Mouse (Mus musculus) megakaryocyte, embryonic 14.5 days (primary cell): ENCODE measurements around the gene Gast. TPM values are rescaled to one million over a fixed set of nuclear protein-coding genes. Genes with fewer than 3 reads are reported as not detected.

Experiments
- H3K27me3 ChIP-seq: replicated peaks from 2 replicates; pipeline ENCODE3; 2012; ENCODE audit warnings: inconsistent platforms
- H3K36me3 ChIP-seq: replicated peaks from 2 replicates; pipeline ENCODE3; 2012; ENCODE audit warnings: low read length, inconsistent platforms, mixed read lengths
- H3K4me1 ChIP-seq: 2 replicates; pipeline ENCODE4 v1.6.1; 2012; ENCODE audit warnings: inconsistent platforms
- H3K4me3 ChIP-seq: replicated peaks from 2 replicates; pipeline ENCODE3; 2012; ENCODE audit warnings: moderate library complexity, mild to moderate bottlenecking, inconsistent platforms
- H3K9me3 ChIP-seq: 2 replicates; pipeline ENCODE4 v1.6.1; 2012; ENCODE audit warnings: inconsistent platforms
- FLI1 ChIP-seq: IDR thresholded peaks from 2 replicates; pipeline ENCODE4 v1.6.1; 2012; ENCODE audit warnings: low read length, inconsistent platforms, mixed read lengths
- GATA1 ChIP-seq: IDR thresholded peaks from 3 replicates; pipeline ENCODE4 v1.6.1; 2012; ENCODE audit warnings: mixed read lengths, low read length, inconsistent platforms, borderline replicate concordance
- polyA plus RNA-seq: library from polyadenylated mRNA; stranded (reverse); fragments of >175 nt; gene quantifications from 2 replicates; pipeline ENCODE4 v1.2.3, GENCODE M21; 2012; ENCODE audit warnings: low replicate concordance; ENCODE audit not compliant: insufficient read depth

Gene Gast
- not detected in 2 replicates for polyA plus RNA-seq

DNA sequence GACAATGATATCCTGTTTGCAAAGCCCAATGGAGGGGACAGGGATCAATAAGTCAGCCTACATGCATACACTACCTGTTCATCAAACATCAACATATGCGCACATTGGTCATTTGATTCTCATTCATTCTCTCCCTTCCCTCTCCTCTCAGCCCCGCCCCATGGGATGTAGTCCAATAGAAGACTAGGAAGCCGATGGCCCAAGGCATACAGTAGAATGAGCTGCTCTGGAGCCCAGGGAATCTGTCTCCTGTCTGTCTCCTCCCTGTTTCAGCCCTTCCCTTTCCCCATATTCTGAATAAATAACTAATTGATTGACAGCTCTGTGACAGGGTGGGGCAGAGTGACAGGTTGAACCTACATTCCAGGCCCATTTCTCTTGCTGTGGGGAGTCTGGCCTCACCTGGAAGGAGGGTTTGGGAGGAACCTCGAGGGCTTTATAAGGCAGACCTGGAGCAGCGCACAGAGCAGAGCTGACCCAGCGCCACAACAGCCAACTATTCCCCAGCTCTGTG, at the start of gene Gast:
Gene Gast (plus strand): TSS at position 464 of the 514 bp plus-strand sequence.
- H3K9me3 ChIP-seq, result peaks cover 10% of the 10 kb centered on the region
- H3K4me1 ChIP-seq, result no peaks in the 10 kb centered on the region
- H3K36me3 ChIP-seq, result no peaks in the 10 kb centered on the region
- H3K27me3 ChIP-seq, result peaks cover 61% of the 10 kb centered on the region
- TF ChIP-seq FLI1, result no peak
- TF ChIP-seq GATA1, result no peak
- H3K4me3 ChIP-seq, result no peak within 1 kb of the TSS

- no peak for TF ChIP-seq GATA1
- TF ChIP-seq FLI1, result no peak
- peaks cover 48% of the 10 kb centered on the region for H3K27me3 ChIP-seq
- peaks cover 16% of the 10 kb centered on the region for H3K4me1 ChIP-seq
- H3K9me3 ChIP-seq, result no peaks in the 10 kb centered on the region
- no peak overlapping the region for H3K4me3 ChIP-seq
- H3K36me3 ChIP-seq, result no peaks in the 10 kb centered on the region
Measured at GRCm38 (mm10) chr11:100284988-100285387, 49.2 kb upstream of the Gast start.

DNA sequence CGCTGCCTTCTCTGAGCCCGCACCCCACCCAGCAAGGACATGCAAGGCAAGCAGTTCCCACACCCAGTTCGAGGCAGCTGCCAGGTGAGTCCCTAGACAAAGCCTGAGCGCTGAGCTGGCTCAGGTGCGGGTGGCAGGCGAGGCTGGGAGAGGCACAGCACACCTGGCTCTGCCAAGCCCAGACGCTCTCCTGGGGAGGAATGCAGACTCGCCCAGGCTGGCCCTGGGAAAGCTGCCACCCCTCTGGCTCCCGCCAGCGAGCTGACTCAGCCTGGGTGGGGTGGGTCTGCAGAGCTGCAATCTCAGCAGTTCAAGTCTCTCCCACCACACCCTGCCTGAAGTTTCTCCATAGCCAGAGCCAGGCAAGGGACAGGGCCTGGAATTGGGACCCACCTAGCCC, 47.2 kb upstream of the Gast start:
- Histone ChIP-seq H3K4me3 (no peak overlapping the region), H3K27me3 (peaks cover 40% of the 10 kb centered on the region), H3K9me3 (no peaks in the 10 kb centered on the region), H3K36me3 (no peaks in the 10 kb centered on the region), H3K4me1 (peaks cover 32% of the 10 kb centered on the region)
- TF ChIP-seq FLI1, result no peak
- TF ChIP-seq GATA1, result no peak

GRCm38 (mm10) chr11:100288942-100289341, 45.3 kb upstream of the Gast start:
- H3K4me3 ChIP-seq, result no peak overlapping the region
- TF ChIP-seq FLI1 (no peak), GATA1 (no peak)
- no peaks in the 10 kb centered on the region for H3K36me3 ChIP-seq
- no peaks in the 10 kb centered on the region for H3K9me3 ChIP-seq
- H3K27me3 ChIP-seq, result peaks cover 45% of the 10 kb centered on the region
- H3K4me1 ChIP-seq, result peaks cover 34% of the 10 kb centered on the region

- no peaks in the 10 kb centered on the region for H3K9me3 ChIP-seq
- no peak overlapping the region for H3K4me3 ChIP-seq
- TF ChIP-seq GATA1, result no peak
- TF ChIP-seq FLI1, result no peak
- H3K36me3 ChIP-seq, result no peaks in the 10 kb centered on the region
- peaks cover 37% of the 10 kb centered on the region for H3K4me1 ChIP-seq
- peaks cover 34% of the 10 kb centered on the region for H3K27me3 ChIP-seq
Measured at GRCm38 (mm10) chr11:100290235-100290634, 44.0 kb upstream of the Gast start.

DNA sequence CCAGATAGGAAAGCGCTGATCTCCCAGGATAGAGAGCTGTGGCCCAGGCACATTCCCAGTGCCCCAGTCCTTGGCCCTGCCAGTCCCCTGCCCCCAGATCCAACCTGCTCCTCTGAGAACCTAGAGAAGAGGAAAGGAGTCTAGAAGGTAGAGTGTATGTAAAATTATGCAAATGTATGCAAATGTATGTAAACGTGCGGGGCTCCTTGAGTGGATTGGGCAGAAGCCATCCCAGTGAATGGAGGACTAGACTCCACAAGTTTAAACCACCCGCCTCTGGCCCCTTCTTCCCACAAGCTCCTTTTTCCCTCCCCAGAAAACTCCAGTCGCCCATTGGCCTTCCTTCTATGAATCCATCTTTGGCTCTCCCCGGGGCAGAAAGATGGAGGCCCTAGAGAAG, 41.3 kb upstream of the Gast start:
- Histone ChIP-seq H3K27me3 (peaks cover 21% of the 10 kb centered on the region), H3K9me3 (no peaks in the 10 kb centered on the region), H3K4me1 (peaks cover 45% of the 10 kb centered on the region), H3K36me3 (no peaks in the 10 kb centered on the region), H3K4me3 (no peak overlapping the region)
- TF ChIP-seq GATA1 (no peak), FLI1 (no peak)

- peak overlapping the region; percentile 3 for H3K4me3 ChIP-seq
- H3K36me3 ChIP-seq, result no peaks in the 10 kb centered on the region
- no peaks in the 10 kb centered on the region for H3K9me3 ChIP-seq
- peaks cover 45% of the 10 kb centered on the region for H3K4me1 ChIP-seq
- TF ChIP-seq GATA1, result no peak
- no peak for TF ChIP-seq FLI1
- peaks cover 11% of the 10 kb centered on the region for H3K27me3 ChIP-seq
Measured at GRCm38 (mm10) chr11:100295308-100295707, 38.9 kb upstream of the Gast start.

GRCm38 (mm10) chr11:100297801-100298200, 36.4 kb upstream of the Gast start:
- Histone ChIP-seq H3K9me3 (no peaks in the 10 kb centered on the region), H3K36me3 (no peaks in the 10 kb centered on the region), H3K27me3 (peaks cover 13% of the 10 kb centered on the region), H3K4me3 (peak overlapping the region; percentile 78), H3K4me1 (peaks cover 26% of the 10 kb centered on the region)
- TF ChIP-seq GATA1, result no peak
- TF ChIP-seq FLI1, result no peak

- peaks cover 23% of the 10 kb centered on the region for H3K4me1 ChIP-seq
- H3K36me3 ChIP-seq, result no peaks in the 10 kb centered on the region
- TF ChIP-seq FLI1 (no peak), GATA1 (no peak)
- H3K9me3 ChIP-seq, result no peaks in the 10 kb centered on the region
- H3K4me3 ChIP-seq, result peak overlapping the region; percentile 78
- peaks cover 11% of the 10 kb centered on the region for H3K27me3 ChIP-seq
Measured at GRCm38 (mm10) chr11:100298274-100299036, 35.8 kb upstream of the Gast start.

DNA sequence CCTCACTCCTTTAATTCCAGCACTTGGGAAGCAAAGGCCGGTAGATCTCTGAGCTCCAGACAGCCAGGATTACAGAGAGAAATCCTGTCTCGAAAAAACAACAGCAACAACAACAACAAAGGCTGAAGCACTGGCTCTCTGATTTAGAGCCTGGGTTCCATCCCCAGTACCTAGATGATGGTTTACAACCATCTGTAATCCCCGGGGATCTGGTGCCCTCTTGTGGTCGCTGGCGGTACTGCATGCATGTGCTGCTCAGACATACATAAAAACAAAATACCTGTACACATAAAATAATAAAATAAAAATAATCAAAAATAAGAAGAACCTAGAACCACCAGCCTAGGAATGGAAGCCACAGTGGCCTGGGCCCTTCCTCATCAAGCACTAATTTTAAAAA, 33.9 kb upstream of the Gast start:
- Histone ChIP-seq H3K4me1 (peaks cover 20% of the 10 kb centered on the region), H3K9me3 (no peaks in the 10 kb centered on the region), H3K27me3 (peaks cover 14% of the 10 kb centered on the region), H3K4me3 (no peak overlapping the region), H3K36me3 (no peaks in the 10 kb centered on the region)
- no peak for TF ChIP-seq GATA1
- no peak for TF ChIP-seq FLI1

GRCm38 (mm10) chr11:100301292-100301691, 32.9 kb upstream of the Gast start:
- Histone ChIP-seq H3K9me3 (no peaks in the 10 kb centered on the region), H3K4me3 (no peak overlapping the region), H3K4me1 (peaks cover 14% of the 10 kb centered on the region), H3K36me3 (no peaks in the 10 kb centered on the region), H3K27me3 (peaks cover 13% of the 10 kb centered on the region)
- TF ChIP-seq GATA1, result no peak
- TF ChIP-seq FLI1, result no peak
